Mouse (Mus musculus): Measurements from ENCODE around the gene Dnajb14.

DNA sequence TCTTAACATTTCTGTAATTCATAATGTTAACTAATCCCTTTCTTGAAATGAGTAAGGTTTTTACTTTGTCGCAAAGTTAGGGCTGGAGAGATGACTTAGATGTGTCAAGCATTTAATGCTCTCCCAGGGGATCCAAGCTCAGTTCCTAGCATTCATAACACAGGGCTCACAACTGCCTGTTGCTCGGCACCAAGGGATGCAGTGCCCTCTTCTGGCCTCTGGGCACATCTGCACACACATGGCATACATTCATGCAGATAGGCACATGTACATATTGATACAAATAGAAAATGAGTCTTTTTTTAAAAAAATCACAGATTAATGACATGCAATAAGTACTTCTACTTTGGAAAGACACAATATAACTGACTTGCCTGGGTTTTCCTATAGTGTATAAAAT, 16.3 kb upstream of the Dnajb14 start:
- TF ChIP-seq POLR2A (IDR thresholded peaks at IDR 0.05; ENCODE audit: control insufficient read depth, extremely low read depth, insufficient read depth, low read length, poor library complexity), result no peak
- no peak for TF ChIP-seq CTCF (IDR thresholded peaks at IDR 0.05; ENCODE audit: borderline replicate concordance, control insufficient read depth, extremely low read depth, insufficient read depth, low read length, poor library complexity)

All from thymus, adult 2 months (tissue).